Mouse (Mus musculus) embryonic facial prominence, embryonic 14.5 days (tissue): Measurements from ENCODE around the gene Armh3. TPM values are rescaled to one million over a fixed set of nuclear protein-coding genes. Genes with fewer than 3 reads are reported as not detected.

Experiments
- ATAC-seq: fragments of 200-750 bp; cut with Nextera tagmentation; 2 replicates; pipeline ENCODE4 v1.8.0; 2017; ENCODE audit warnings: low read depth, moderate number of reproducible peaks, moderate TSS enrichment
- DNase-seq: peaks from one replicate; pipeline ENCODE4 v3.0.0-alpha.2; 2015; ENCODE audit warnings: low spot score
- H3K27ac ChIP-seq: fragments of 300-500 bp; sonication (generic); replicated peaks from 2 replicates; pipeline ENCODE4 v1.5.1; 2014; ENCODE audit warnings: low read depth, mild to moderate bottlenecking, low read length, moderate library complexity
- H3K27me3 ChIP-seq: fragments of 300-500 bp; sonication (generic); replicated peaks from 2 replicates; pipeline ENCODE4 v1.6.1; 2014; ENCODE audit warnings: low read length; ENCODE audit not compliant: control insufficient read depth, insufficient read depth
- H3K36me3 ChIP-seq: fragments of 300-500 bp; sonication (generic); 2 replicates; pipeline ENCODE4 v1.6.1; 2014; ENCODE audit warnings: low read length, mixed read lengths; ENCODE audit not compliant: control insufficient read depth, insufficient read depth
- H3K4me1 ChIP-seq: fragments of 300-500 bp; sonication (generic); 2 replicates; pipeline ENCODE4 v1.6.1; 2014; ENCODE audit warnings: antibody characterized with exemption, low read length; ENCODE audit not compliant: control insufficient read depth, insufficient read depth
- H3K4me2 ChIP-seq: fragments of 300-500 bp; sonication (generic); 2 replicates; pipeline ENCODE4 v1.6.1; 2014; ENCODE audit warnings: low read depth, mild to moderate bottlenecking, low read length, moderate library complexity, mixed read lengths
- H3K4me3 ChIP-seq: fragments of 300-500 bp; sonication (generic); 2 replicates; pipeline ENCODE4 v1.5.1; 2014; ENCODE audit warnings: low read depth, mild to moderate bottlenecking, low read length
- H3K9ac ChIP-seq: fragments of 300-500 bp; sonication (generic); 2 replicates; pipeline ENCODE4 v1.6.1; 2014; ENCODE audit warnings: low read depth, mild to moderate bottlenecking, low read length, moderate library complexity, mixed read lengths
- H3K9me3 ChIP-seq: fragments of 300-500 bp; sonication (generic); 2 replicates; pipeline ENCODE4 v1.6.1; 2016; ENCODE audit warnings: low read length; ENCODE audit not compliant: control insufficient read depth
- WGBS: fragments of 180-500 bp; shearing (Covaris S2); extraction: QIAGEN DNeasy Blood & Tissue Kit; methylation state at CpG from one replicate; pipeline ENCODE4 v1.1.7; 2014; 5-methylcytosine and 5-hydroxymethylcytosine counted together
- polyA plus RNA-seq: library from polyadenylated mRNA; unstranded; fragments of >200 nt; fragmentation: Nextera tagmentation; extraction: Ambion mirVana; gene quantifications from 2 replicates; pipeline ENCODE4 v1.2.1, GENCODE M21; 2014

Armh3 gene
- polyA plus RNA-seq, 1 experiment from 2014 or later, result 13.7 TPM

- WGBS, result 68% methylated on average over 4 of the region's 4 CpGs
- no peaks in the 10 kb centered on the region for H3K27me3 ChIP-seq
- ATAC-seq, result no peak
These were observed 81.8 kb downstream of the Armh3 start for GRCm38 (mm10) chr19:45916461-45916860.

GRCm38 (mm10) chr19:45916026-45916425 lies 82.3 kb downstream of the Armh3 start:
- no peak overlapping the region for H3K4me2 ChIP-seq
- 91% methylated on average over 3 of the region's 3 CpGs for WGBS
- no peaks in the 10 kb centered on the region for H3K9me3 ChIP-seq
- H3K4me1 ChIP-seq, result no peaks in the 10 kb centered on the region
- ATAC-seq, result no peak
- no peak overlapping the region for H3K9ac ChIP-seq
- H3K4me3 ChIP-seq, result no peak overlapping the region
- DNase-seq, result no peak
- no peak overlapping the region for H3K27ac ChIP-seq
- H3K36me3 ChIP-seq, result peaks cover 46% of the 10 kb centered on the region
- H3K27me3 ChIP-seq, result no peaks in the 10 kb centered on the region

More at GRCm38 (mm10) chr19:45916461-45916860, 81.8 kb downstream of the Armh3 start:
- Histone ChIP-seq H3K4me1 (no peaks in the 10 kb centered on the region), H3K4me3 (no peak overlapping the region), H3K9me3 (no peaks in the 10 kb centered on the region), H3K27ac (no peak overlapping the region), H3K4me2 (no peak overlapping the region), H3K36me3 (peaks cover 47% of the 10 kb centered on the region), H3K9ac (no peak overlapping the region)
- no peak for DNase-seq

- Histone ChIP-seq H3K4me2 (no peak overlapping the region), H3K27me3 (no peaks in the 10 kb centered on the region), H3K36me3 (peaks cover 20% of the 10 kb centered on the region; the same call in 1 of the 2 replicates), H3K4me1 (no peaks in the 10 kb centered on the region), H3K27ac (no peak overlapping the region), H3K4me3 (no peak overlapping the region), H3K9ac (no peak overlapping the region), H3K9me3 (no peaks in the 10 kb centered on the region)
- 39% methylated on average over 5 of the region's 5 CpGs for WGBS
- no peak for DNase-seq
- ATAC-seq, result no peak
These were observed 85.3 kb downstream of the Armh3 start for GRCm38 (mm10) chr19:45913036-45913435.

- WGBS, result 91% methylated on average over 6 of the region's 6 CpGs
- Histone ChIP-seq H3K27ac (no peak overlapping the region), H3K4me1 (no peaks in the 10 kb centered on the region)
These were observed 85.9 kb downstream of the Armh3 start for GRCm38 (mm10) chr19:45912376-45912775.

GRCm38 (mm10) chr19:45911236-45912025 lies 86.9 kb downstream of the Armh3 start:
- Histone ChIP-seq H3K27ac (no peak overlapping the region), H3K4me3 (no peak overlapping the region), H3K4me1 (no peaks in the 10 kb centered on the region), H3K36me3 (0 out of 2 replicates have a peak, but pooled peaks cover 14% of the 10 kb centered on the region), H3K9ac (no peak overlapping the region), H3K4me2 (no peak overlapping the region), H3K9me3 (no peaks in the 10 kb centered on the region), H3K27me3 (no peaks in the 10 kb centered on the region)
- DNase-seq (peak; percentile 6), ATAC-seq (no peak)
- 89% methylated on average over 10 of the region's 10 CpGs for WGBS

More at GRCm38 (mm10) chr19:45912376-45912775, 85.9 kb downstream of the Armh3 start:
- H3K4me3 ChIP-seq, result no peak overlapping the region
- ATAC-seq (no peak), DNase-seq (no peak)
- no peaks in the 10 kb centered on the region for H3K27me3 ChIP-seq
- H3K9me3 ChIP-seq, result no peaks in the 10 kb centered on the region
- no peak overlapping the region for H3K9ac ChIP-seq
- H3K4me2 ChIP-seq, result no peak overlapping the region
- peaks cover 18% of the 10 kb centered on the region; the same call in 1 of the 2 replicates for H3K36me3 ChIP-seq

- 0 out of 2 replicates have a peak, but pooled peaks cover 4% of the 10 kb centered on the region for H3K36me3 ChIP-seq
- 98% methylated on average over 3 of the region's 3 CpGs for whole genome bisulfite sequencing
- H3K4me3 ChIP-seq, result no peak overlapping the region
- H3K27ac ChIP-seq, result no peak overlapping the region
- H3K4me2 ChIP-seq, result no peak overlapping the region
- H3K4me1 ChIP-seq, result no peaks in the 10 kb centered on the region
- no peak overlapping the region for H3K9ac ChIP-seq
- no peak for ATAC-seq
- no peaks in the 10 kb centered on the region for H3K9me3 ChIP-seq
- DNase-seq, result no peak
- no peaks in the 10 kb centered on the region for H3K27me3 ChIP-seq
These were observed 90.0 kb downstream of the Armh3 start for GRCm38 (mm10) chr19:45908246-45908645.

GRCm38 (mm10) chr19:45907416-45907815 lies 90.9 kb downstream of the Armh3 start:
- no peak overlapping the region for H3K4me3 ChIP-seq
- no peak overlapping the region for H3K27ac ChIP-seq
- no peak for DNase-seq
- H3K9me3 ChIP-seq, result no peaks in the 10 kb centered on the region
- no peak overlapping the region for H3K9ac ChIP-seq
- ATAC-seq, result no peak
- H3K36me3 ChIP-seq, result 0 out of 2 replicates have a peak, but pooled peaks cover 4% of the 10 kb centered on the region
- WGBS, result 91% methylated on average over 6 of the region's 6 CpGs
- H3K27me3 ChIP-seq, result no peaks in the 10 kb centered on the region
- no peaks in the 10 kb centered on the region for H3K4me1 ChIP-seq
- no peak overlapping the region for H3K4me2 ChIP-seq

- DNase-seq, result peak; percentile 12
- 73% methylated on average over 3 of the region's 3 CpGs for WGBS
These were observed 94.4 kb downstream of the Armh3 start for GRCm38 (mm10) chr19:45903861-45904260.

More at GRCm38 (mm10) chr19:45903861-45904260, 94.4 kb downstream of the Armh3 start:
- no peak overlapping the region for H3K27ac ChIP-seq
- no peak overlapping the region for H3K4me3 ChIP-seq
- H3K4me1 ChIP-seq, result no peaks in the 10 kb centered on the region
- H3K4me2 ChIP-seq, result no peak overlapping the region
- H3K9ac ChIP-seq, result no peak overlapping the region
- H3K27me3 ChIP-seq, result no peaks in the 10 kb centered on the region
- no peak for ATAC-seq
- H3K9me3 ChIP-seq, result no peaks in the 10 kb centered on the region
- H3K36me3 ChIP-seq, result 0 out of 2 replicates have a peak, but pooled peaks cover 4% of the 10 kb centered on the region
